Mouse (Mus musculus) neural tube, embryonic 14.5 days (tissue): ENCODE data around the gene Thap2. TPM values are rescaled to one million over a fixed set of nuclear protein-coding genes. Genes with fewer than 3 reads are reported as not detected.

Experiments
- ATAC-seq: fragments of 200-750 bp; cut with Nextera tagmentation; 2 replicates; pipeline ENCODE4 v1.8.0; 2017; ENCODE audit warnings: low read depth, mild to moderate bottlenecking, moderate TSS enrichment, moderate library complexity
- H3K27ac ChIP-seq: fragments of 300-500 bp; sonication (generic); 2 replicates; pipeline ENCODE4 v1.5.1; 2014; ENCODE audit warnings: low read depth, mild to moderate bottlenecking, control low read depth, low read length, moderate library complexity, mixed read lengths
- H3K27me3 ChIP-seq: fragments of 300-500 bp; sonication (generic); 2 replicates; pipeline ENCODE4 v1.6.1; 2014; ENCODE audit warnings: low read length; ENCODE audit not compliant: control insufficient read depth, insufficient read depth
- H3K36me3 ChIP-seq: fragments of 300-500 bp; sonication (generic); 2 replicates; pipeline ENCODE4 v1.6.1; 2014; ENCODE audit warnings: low read length, mixed read lengths; ENCODE audit not compliant: control insufficient read depth, insufficient read depth
- H3K4me1 ChIP-seq: fragments of 300-500 bp; sonication (generic); 2 replicates; pipeline ENCODE4 v1.6.1; 2014; ENCODE audit warnings: low read length; ENCODE audit not compliant: control insufficient read depth, insufficient read depth
- H3K4me2 ChIP-seq: fragments of 300-500 bp; sonication (generic); 2 replicates; pipeline ENCODE4 v1.6.1; 2014; ENCODE audit warnings: mild to moderate bottlenecking, low read depth, low read length, control low read depth
- H3K4me3 ChIP-seq: fragments of 300-500 bp; sonication (generic); 2 replicates; pipeline ENCODE4 v1.5.1; 2014; ENCODE audit warnings: low read depth, low read length, control low read depth, mixed read lengths
- H3K9ac ChIP-seq: fragments of 300-500 bp; sonication (generic); replicated peaks from 2 replicates; pipeline ENCODE4 v1.6.1; 2014; ENCODE audit warnings: low read depth, mild to moderate bottlenecking, control low read depth, low read length, mixed read lengths
- H3K9me3 ChIP-seq: fragments of 300-500 bp; sonication (generic); 2 replicates; pipeline ENCODE4 v1.6.1; 2016; ENCODE audit warnings: low read length; ENCODE audit not compliant: control insufficient read depth
- WGBS: fragments of 180-500 bp; shearing (Covaris S2); extraction: QIAGEN DNeasy Blood & Tissue Kit; methylation state at CpG from one replicate; pipeline ENCODE4 v1.1.7; 2014; 5-methylcytosine and 5-hydroxymethylcytosine counted together
- polyA plus RNA-seq: library from polyadenylated mRNA; unstranded; fragments of >200 nt; fragmentation: Nextera tagmentation; extraction: Ambion mirVana; gene quantifications from 2 replicates; pipeline ENCODE4 v1.2.1, GENCODE M21; 2014

Gene Thap2
- polyA plus RNA-seq, 1 experiment from 2014 or later, result 25.9 TPM

GRCm38 (mm10) chr10:115358216-115358919 is 25.9 kb downstream of the Thap2 start:
- H3K9ac ChIP-seq, result no peak overlapping the region
- no peak overlapping the region for H3K4me2 ChIP-seq
- H3K4me1 ChIP-seq, result peaks cover 13% of the 10 kb centered on the region
- no peaks in the 10 kb centered on the region for H3K9me3 ChIP-seq
- no peak for ATAC-seq
- no peak overlapping the region for H3K27ac ChIP-seq
- WGBS, result 94% methylated on average over 17 of the region's 17 CpGs
- H3K4me3 ChIP-seq, result no peak overlapping the region
- H3K27me3 ChIP-seq, result no peaks in the 10 kb centered on the region
- peaks cover 3% of the 10 kb centered on the region; the same call in 1 of the 2 replicates for H3K36me3 ChIP-seq

DNA sequence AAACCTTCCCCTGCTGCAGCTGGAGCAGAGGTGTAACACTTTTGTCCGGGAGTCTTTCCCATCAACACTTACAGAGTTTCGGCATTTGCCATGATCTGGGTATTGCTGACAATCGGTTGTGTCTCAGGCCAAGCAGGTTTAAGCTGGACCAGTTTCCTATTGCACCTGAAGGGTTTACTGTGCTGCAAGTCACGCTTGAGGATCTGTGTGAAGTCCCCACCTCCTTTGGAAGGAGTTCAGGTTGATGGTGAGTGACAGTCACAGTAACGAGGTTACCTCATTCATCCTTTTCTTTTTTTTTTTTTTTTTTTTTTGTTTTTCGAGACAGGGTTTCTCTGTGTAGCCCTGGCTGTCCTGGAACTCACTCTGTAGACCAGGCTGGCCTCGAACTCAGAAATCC is 28.1 kb downstream of the Thap2 start:
- ATAC-seq, result no peak
- WGBS, result 91% methylated on average over 5 of the region's 7 CpGs
- peaks cover 3% of the 10 kb centered on the region; the same call in 1 of the 2 replicates for H3K36me3 ChIP-seq
- H3K9ac ChIP-seq, result no peak overlapping the region
- no peak overlapping the region for H3K27ac ChIP-seq
- peaks cover 4% of the 10 kb centered on the region; the same call in 1 of the 2 replicates for H3K4me1 ChIP-seq
- no peaks in the 10 kb centered on the region for H3K9me3 ChIP-seq
- H3K27me3 ChIP-seq, result no peaks in the 10 kb centered on the region
- no peak overlapping the region for H3K4me3 ChIP-seq
- H3K4me2 ChIP-seq, result no peak overlapping the region

DNA sequence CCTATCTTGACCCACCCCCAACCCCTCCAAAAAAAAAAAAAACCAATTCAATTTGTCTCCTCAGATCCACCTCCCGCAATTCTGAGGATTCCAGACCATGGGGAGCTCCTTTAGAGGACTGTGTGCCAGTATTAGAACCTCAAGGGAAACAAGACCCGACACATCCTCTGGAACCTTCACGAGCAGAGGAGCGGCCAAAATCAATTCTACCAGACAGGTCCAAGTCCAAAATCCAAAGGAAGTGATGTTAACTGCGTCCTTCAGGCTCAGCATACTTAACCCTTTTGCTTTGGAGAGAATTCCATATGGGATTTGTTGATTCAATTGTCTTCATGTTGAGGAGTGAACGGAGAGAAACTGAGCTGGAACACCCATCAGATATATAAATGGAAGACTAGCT is 29.2 kb downstream of the Thap2 start:
- Histone ChIP-seq H3K4me1 (no peaks in the 10 kb centered on the region), H3K9me3 (no peaks in the 10 kb centered on the region), H3K4me3 (no peak overlapping the region), H3K4me2 (no peak overlapping the region), H3K27ac (no peak overlapping the region), H3K9ac (no peak overlapping the region), H3K27me3 (no peaks in the 10 kb centered on the region), H3K36me3 (peaks cover 3% of the 10 kb centered on the region; the same call in 1 of the 2 replicates)
- ATAC-seq, result no peak
- 92% methylated on average over 6 of the region's 6 CpGs for WGBS

- no peak for ATAC-seq
- Histone ChIP-seq H3K9ac (no peak overlapping the region), H3K4me2 (no peak overlapping the region)
Observed at GRCm38 (mm10) chr10:115354553-115354952, 29.7 kb downstream of the Thap2 start.

GRCm38 (mm10) chr10:115350810-115351397 is 33.3 kb downstream of the Thap2 start:
- Histone ChIP-seq H3K9ac (no peak overlapping the region), H3K36me3 (peaks cover 3% of the 10 kb centered on the region; the same call in 1 of the 2 replicates), H3K27me3 (no peaks in the 10 kb centered on the region), H3K9me3 (no peaks in the 10 kb centered on the region), H3K27ac (no peak overlapping the region), H3K4me3 (no peak overlapping the region), H3K4me2 (no peak overlapping the region), H3K4me1 (no peaks in the 10 kb centered on the region)
- 66% methylated on average over 2 of the region's 2 CpGs for WGBS
- no peak for ATAC-seq

More at GRCm38 (mm10) chr10:115354553-115354952, 29.7 kb downstream of the Thap2 start:
- no peak overlapping the region for H3K4me3 ChIP-seq
- 66% methylated on average over 6 of the region's 6 CpGs for WGBS
- peaks cover 3% of the 10 kb centered on the region; the same call in 1 of the 2 replicates for H3K36me3 ChIP-seq
- no peak overlapping the region for H3K27ac ChIP-seq
- H3K4me1 ChIP-seq, result no peaks in the 10 kb centered on the region
- no peaks in the 10 kb centered on the region for H3K27me3 ChIP-seq
- H3K9me3 ChIP-seq, result no peaks in the 10 kb centered on the region

GRCm38 (mm10) chr10:115349509-115349908 is 34.7 kb downstream of the Thap2 start:
- no peak for ATAC-seq
- Histone ChIP-seq H3K4me3 (no peak overlapping the region), H3K27me3 (no peaks in the 10 kb centered on the region), H3K36me3 (peaks cover 7% of the 10 kb centered on the region; the same call in 1 of the 2 replicates), H3K9ac (no peak overlapping the region), H3K4me1 (no peaks in the 10 kb centered on the region), H3K9me3 (no peaks in the 10 kb centered on the region), H3K27ac (no peak overlapping the region), H3K4me2 (no peak overlapping the region)
- WGBS, result 92% methylated on average over 7 of the region's 7 CpGs

GRCm38 (mm10) chr10:115349029-115349428 is 35.2 kb downstream of the Thap2 start:
- Histone ChIP-seq H3K36me3 (peaks cover 7% of the 10 kb centered on the region; the same call in 1 of the 2 replicates), H3K4me3 (no peak overlapping the region), H3K27ac (no peak overlapping the region), H3K4me1 (no peaks in the 10 kb centered on the region), H3K27me3 (no peaks in the 10 kb centered on the region), H3K9ac (no peak overlapping the region), H3K4me2 (no peak overlapping the region), H3K9me3 (no peaks in the 10 kb centered on the region)
- 71% methylated on average over 10 of the region's 10 CpGs for WGBS
- ATAC-seq, result no peak

DNA sequence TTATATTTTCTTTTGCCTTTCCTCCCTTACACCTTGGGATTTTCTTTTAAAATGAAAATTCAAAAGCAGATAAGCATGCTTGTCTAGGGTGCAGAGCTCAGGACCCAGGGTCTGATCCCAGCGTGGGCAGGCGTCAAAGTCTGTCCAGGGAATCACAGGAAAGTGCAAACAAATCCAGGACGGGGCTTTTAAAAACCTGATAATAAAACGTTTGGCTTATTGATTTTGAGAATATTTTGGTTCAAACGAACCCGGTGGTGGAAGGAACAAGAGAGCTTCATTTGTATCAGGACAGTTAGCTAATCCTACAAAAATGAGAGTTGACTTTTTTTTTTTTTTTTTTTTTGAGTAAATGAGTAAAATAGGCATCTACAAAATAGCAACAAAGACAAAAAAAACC is 36.1 kb downstream of the Thap2 start:
- no peaks in the 10 kb centered on the region for H3K4me1 ChIP-seq
- no peak overlapping the region for H3K9ac ChIP-seq
- H3K27ac ChIP-seq, result no peak overlapping the region
- no peak overlapping the region for H3K4me3 ChIP-seq
- no peaks in the 10 kb centered on the region for H3K9me3 ChIP-seq
- no peak for ATAC-seq
- H3K27me3 ChIP-seq, result no peaks in the 10 kb centered on the region
- peaks cover 7% of the 10 kb centered on the region; the same call in 1 of the 2 replicates for H3K36me3 ChIP-seq
- WGBS, result 87% methylated on average over 6 of the region's 6 CpGs
- H3K4me2 ChIP-seq, result no peak overlapping the region

GRCm38 (mm10) chr10:115346444-115346843 is 37.8 kb downstream of the Thap2 start:
- no peak for ATAC-seq
- no peaks in the 10 kb centered on the region for H3K4me1 ChIP-seq
- H3K36me3 ChIP-seq, result peaks cover 10% of the 10 kb centered on the region; the same call in 1 of the 2 replicates
- no peaks in the 10 kb centered on the region for H3K27me3 ChIP-seq
- H3K9ac ChIP-seq, result no peak overlapping the region
- no peaks in the 10 kb centered on the region for H3K9me3 ChIP-seq
- no peak overlapping the region for H3K4me2 ChIP-seq
- H3K27ac ChIP-seq, result no peak overlapping the region
- no peak overlapping the region for H3K4me3 ChIP-seq
